Mouse (Mus musculus) intestine, embryonic 15.5 days (tissue): Measurements from ENCODE around the gene Smoc1. TPM values are rescaled to one million over a fixed set of nuclear protein-coding genes. Genes with fewer than 3 reads are reported as not detected.

Experiments
- ATAC-seq: fragments of 200-750 bp; cut with Nextera tagmentation; 2 replicates; pipeline ENCODE4 v1.8.0; 2017; ENCODE audit warnings: moderate TSS enrichment, moderate library complexity
- H3K27ac ChIP-seq: fragments of 300-500 bp; sonication (generic); 2 replicates; pipeline ENCODE4 v1.5.1; 2015; ENCODE audit warnings: mild to moderate bottlenecking, inconsistent platforms
- H3K27me3 ChIP-seq: fragments of 300-500 bp; sonication (generic); replicated peaks from 2 replicates; pipeline ENCODE4 v1.6.1; 2015; ENCODE audit warnings: inconsistent platforms
- H3K36me3 ChIP-seq: fragments of 300-500 bp; sonication (generic); 2 replicates; pipeline ENCODE4 v1.6.1; 2015; ENCODE audit warnings: inconsistent platforms
- H3K4me1 ChIP-seq: fragments of 300-500 bp; sonication (generic); replicated peaks from 2 replicates; pipeline ENCODE4 v1.6.1; 2015; ENCODE audit warnings: inconsistent platforms
- H3K4me2 ChIP-seq: fragments of 300-500 bp; sonication (generic); replicated peaks from 2 replicates; pipeline ENCODE4 v1.6.1; 2015; ENCODE audit warnings: mild to moderate bottlenecking, inconsistent platforms
- H3K4me3 ChIP-seq: fragments of 300-500 bp; sonication (generic); replicated peaks from 2 replicates; pipeline ENCODE4 v1.5.1; 2015; ENCODE audit warnings: inconsistent platforms
- H3K9ac ChIP-seq: fragments of 300-500 bp; sonication (generic); 2 replicates; pipeline ENCODE4 v1.6.1; 2015; ENCODE audit warnings: inconsistent platforms
- H3K9me3 ChIP-seq: fragments of 300-500 bp; sonication (generic); 2 replicates; pipeline ENCODE4 v1.6.1; 2016; ENCODE audit warnings: inconsistent platforms
- WGBS: fragments of 180-500 bp; shearing (Covaris S2); methylation state at CpG from one replicate; pipeline ENCODE4 v1.1.7; 2015; 5-methylcytosine and 5-hydroxymethylcytosine counted together
- polyA plus RNA-seq: library from polyadenylated mRNA; unstranded; fragments of >200 nt; fragmentation: Nextera tagmentation; extraction: Ambion mirVana; gene quantifications from 2 replicates; pipeline ENCODE4 v1.2.1, GENCODE M21; 2015

Gene Smoc1
- polyA plus RNA-seq, 1 experiment from 2014 or later: 8.1 TPM

GRCm38 (mm10) chr12:81092641-81093040 lies 66.0 kb downstream of the Smoc1 start:
- Histone ChIP-seq H3K9me3 (no peaks in the 10 kb centered on the region), H3K27ac (no peak overlapping the region), H3K4me2 (no peak overlapping the region), H3K9ac (no peak overlapping the region), H3K4me1 (0 out of 2 replicates have a peak, but pooled peaks cover 3% of the 10 kb centered on the region), H3K27me3 (no peaks in the 10 kb centered on the region), H3K4me3 (no peak overlapping the region), H3K36me3 (no peaks in the 10 kb centered on the region)
- WGBS: 72% methylated on average over 3 of the region's 3 CpGs
- no peak for ATAC-seq

GRCm38 (mm10) chr12:81093211-81093610 lies 66.6 kb downstream of the Smoc1 start:
- H3K4me3 ChIP-seq: no peak overlapping the region
- no peak overlapping the region for H3K9ac ChIP-seq
- H3K9me3 ChIP-seq: no peaks in the 10 kb centered on the region
- H3K36me3 ChIP-seq: no peaks in the 10 kb centered on the region
- H3K27ac ChIP-seq: no peak overlapping the region
- 0 out of 2 replicates have a peak, but pooled peaks cover 3% of the 10 kb centered on the region for H3K4me1 ChIP-seq
- H3K27me3 ChIP-seq: no peaks in the 10 kb centered on the region
- no peak for ATAC-seq
- WGBS: 76% methylated on average over 7 of the region's 7 CpGs
- H3K4me2 ChIP-seq: no peak overlapping the region

- Histone ChIP-seq H3K9ac (no peak overlapping the region), H3K4me3 (no peak overlapping the region), H3K27ac (no peak overlapping the region), H3K36me3 (no peaks in the 10 kb centered on the region), H3K27me3 (no peaks in the 10 kb centered on the region), H3K4me2 (no peak overlapping the region), H3K9me3 (no peaks in the 10 kb centered on the region), H3K4me1 (0 out of 2 replicates have a peak, but pooled peaks cover 3% of the 10 kb centered on the region)
- 32% methylated on average over 11 of the region's 11 CpGs for WGBS
- no peak for ATAC-seq
Observed at GRCm38 (mm10) chr12:81094766-81095405, 68.3 kb downstream of the Smoc1 start.

GRCm38 (mm10) chr12:81097267-81097666 lies 70.7 kb downstream of the Smoc1 start:
- Histone ChIP-seq H3K27me3 (no peaks in the 10 kb centered on the region), H3K9ac (no peak overlapping the region), H3K9me3 (no peaks in the 10 kb centered on the region), H3K4me2 (no peak overlapping the region), H3K36me3 (no peaks in the 10 kb centered on the region), H3K4me3 (no peak overlapping the region), H3K4me1 (0 out of 2 replicates have a peak, but pooled peaks cover 3% of the 10 kb centered on the region), H3K27ac (no peak overlapping the region)
- 68% methylated on average over 7 of the region's 7 CpGs for WGBS
- ATAC-seq: no peak

- no peaks in the 10 kb centered on the region for H3K36me3 ChIP-seq
- WGBS: 58% methylated on average over 4 of the region's 4 CpGs
- no peaks in the 10 kb centered on the region for H3K9me3 ChIP-seq
- H3K27ac ChIP-seq: no peak overlapping the region
- H3K4me2 ChIP-seq: no peak overlapping the region
- H3K9ac ChIP-seq: no peak overlapping the region
- 0 out of 2 replicates have a peak, but pooled peaks cover 3% of the 10 kb centered on the region for H3K4me1 ChIP-seq
- no peak for ATAC-seq
- no peaks in the 10 kb centered on the region for H3K27me3 ChIP-seq
- H3K4me3 ChIP-seq: no peak overlapping the region
Observed at GRCm38 (mm10) chr12:81097738-81098137, 71.1 kb downstream of the Smoc1 start.

- Histone ChIP-seq H3K9ac (no peak overlapping the region), H3K27me3 (no peaks in the 10 kb centered on the region), H3K4me3 (no peak overlapping the region), H3K27ac (no peak overlapping the region), H3K9me3 (no peaks in the 10 kb centered on the region), H3K4me2 (no peak overlapping the region), H3K4me1 (0 out of 2 replicates have a peak, but pooled peaks cover 3% of the 10 kb centered on the region), H3K36me3 (no peaks in the 10 kb centered on the region)
- WGBS: 70% methylated on average over 5 of the region's 5 CpGs
- ATAC-seq: no peak
Observed at GRCm38 (mm10) chr12:81099161-81099560, 72.6 kb downstream of the Smoc1 start.

GRCm38 (mm10) chr12:81101691-81102090 lies 75.1 kb downstream of the Smoc1 start:
- H3K4me2 ChIP-seq: no peak overlapping the region

GRCm38 (mm10) chr12:81104546-81104945 lies 77.9 kb downstream of the Smoc1 start:
- no peak overlapping the region for H3K4me3 ChIP-seq
- no peak overlapping the region for H3K4me2 ChIP-seq
- no peaks in the 10 kb centered on the region for H3K9me3 ChIP-seq
- WGBS: 78% methylated on average over 14 of the region's 14 CpGs
- ATAC-seq: no peak
- H3K27me3 ChIP-seq: no peaks in the 10 kb centered on the region
- peaks cover 4% of the 10 kb centered on the region; the same call in 1 of the 2 replicates for H3K4me1 ChIP-seq
- H3K9ac ChIP-seq: no peak overlapping the region
- H3K36me3 ChIP-seq: no peaks in the 10 kb centered on the region
- no peak overlapping the region for H3K27ac ChIP-seq

More at GRCm38 (mm10) chr12:81101691-81102090, 75.1 kb downstream of the Smoc1 start:
- H3K36me3 ChIP-seq: no peaks in the 10 kb centered on the region
- H3K4me1 ChIP-seq: no peaks in the 10 kb centered on the region
- no peak overlapping the region for H3K27ac ChIP-seq
- no peak overlapping the region for H3K9ac ChIP-seq
- H3K27me3 ChIP-seq: no peaks in the 10 kb centered on the region
- no peak overlapping the region for H3K4me3 ChIP-seq
- no peaks in the 10 kb centered on the region for H3K9me3 ChIP-seq
- WGBS: 64% methylated on average over 7 of the region's 7 CpGs
- ATAC-seq: no peak

GRCm38 (mm10) chr12:81105721-81106633 lies 79.4 kb downstream of the Smoc1 start:
- Histone ChIP-seq H3K9me3 (no peaks in the 10 kb centered on the region), H3K9ac (no peak overlapping the region), H3K27ac (no peak overlapping the region), H3K27me3 (no peaks in the 10 kb centered on the region), H3K4me1 (peaks cover 4% of the 10 kb centered on the region; the same call in 1 of the 2 replicates), H3K4me2 (no peak overlapping the region), H3K4me3 (no peak overlapping the region), H3K36me3 (no peaks in the 10 kb centered on the region)
- ATAC-seq: no peak
- 90% methylated on average over 12 of the region's 12 CpGs for WGBS

GRCm38 (mm10) chr12:81107278-81108100 lies 80.9 kb downstream of the Smoc1 start:
- Histone ChIP-seq H3K27me3 (no peaks in the 10 kb centered on the region), H3K4me1 (peaks cover 4% of the 10 kb centered on the region; the same call in 1 of the 2 replicates), H3K36me3 (no peaks in the 10 kb centered on the region), H3K4me2 (no peak overlapping the region), H3K4me3 (no peak overlapping the region), H3K27ac (no peak overlapping the region), H3K9me3 (no peaks in the 10 kb centered on the region), H3K9ac (no peak overlapping the region)
- ATAC-seq: 0 out of 2 replicates have a peak, but pooled peaks have one; percentile 49
- WGBS: 75% methylated on average over 14 of the region's 14 CpGs

GRCm38 (mm10) chr12:81108600-81109011 lies 82.0 kb downstream of the Smoc1 start:
- no peaks in the 10 kb centered on the region for H3K27me3 ChIP-seq
- no peak overlapping the region for H3K9ac ChIP-seq
- peaks cover 4% of the 10 kb centered on the region; the same call in 1 of the 2 replicates for H3K4me1 ChIP-seq
- H3K36me3 ChIP-seq: no peaks in the 10 kb centered on the region
- 25% methylated on average over 7 of the region's 7 CpGs for WGBS
- no peak overlapping the region for H3K4me2 ChIP-seq
- H3K4me3 ChIP-seq: no peak overlapping the region
- H3K27ac ChIP-seq: no peak overlapping the region
- no peaks in the 10 kb centered on the region for H3K9me3 ChIP-seq
- peak; percentile 51 for ATAC-seq

GRCm38 (mm10) chr12:81110006-81110405 lies 83.4 kb downstream of the Smoc1 start:
- no peaks in the 10 kb centered on the region for H3K9me3 ChIP-seq
- no peaks in the 10 kb centered on the region for H3K27me3 ChIP-seq
- no peak overlapping the region for H3K27ac ChIP-seq
- no peak overlapping the region for H3K9ac ChIP-seq
- H3K4me1 ChIP-seq: peaks cover 4% of the 10 kb centered on the region; the same call in 1 of the 2 replicates
- no peak overlapping the region for H3K4me3 ChIP-seq
- 95% methylated on average over 3 of the region's 3 CpGs for WGBS
- no peaks in the 10 kb centered on the region for H3K36me3 ChIP-seq
- no peak for ATAC-seq
- no peak overlapping the region for H3K4me2 ChIP-seq
